Mouse (Mus musculus) urinary bladder, postnatal 4 days (tissue): ENCODE data around the gene Cyp4a12b.
"Not testable (repeated sequence)": the region's sequence is repeated elsewhere in the genome, so short reads cannot be mapped to it uniquely, and the experiment has no call there.

Source experiments
- DNase-seq, 2 experiments: peaks; one replicate each; pipeline ENCODE4 v3.0.0; 2021 to 2022; ENCODE audit warnings: low spot score in 2 of 2

Gene Cyp4a12b

DNA sequence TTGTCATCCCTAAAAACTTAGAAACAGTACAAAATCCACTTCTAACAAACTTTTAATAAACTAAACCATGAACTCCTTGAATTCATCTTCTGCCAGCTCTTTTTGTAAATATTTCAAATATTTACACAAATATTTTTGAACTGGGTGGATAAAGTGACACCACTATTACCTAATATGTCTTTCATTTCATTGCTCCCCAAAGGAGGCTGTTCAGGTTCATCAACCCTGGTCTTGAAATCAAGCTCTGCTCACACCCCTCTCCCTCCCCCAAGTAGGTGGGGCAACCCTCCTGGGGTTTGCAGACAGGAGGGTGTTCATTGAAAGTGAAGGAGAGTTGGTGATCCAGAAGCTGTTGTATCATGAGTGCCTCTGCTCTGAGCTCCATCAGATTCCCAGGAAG, at the start of gene Cyp4a12b:
TSS of gene Cyp4a12b (plus strand) at position 301 of the 400 bp plus-strand sequence.
- not testable (repeated sequence) for DNase-seq

DNA sequence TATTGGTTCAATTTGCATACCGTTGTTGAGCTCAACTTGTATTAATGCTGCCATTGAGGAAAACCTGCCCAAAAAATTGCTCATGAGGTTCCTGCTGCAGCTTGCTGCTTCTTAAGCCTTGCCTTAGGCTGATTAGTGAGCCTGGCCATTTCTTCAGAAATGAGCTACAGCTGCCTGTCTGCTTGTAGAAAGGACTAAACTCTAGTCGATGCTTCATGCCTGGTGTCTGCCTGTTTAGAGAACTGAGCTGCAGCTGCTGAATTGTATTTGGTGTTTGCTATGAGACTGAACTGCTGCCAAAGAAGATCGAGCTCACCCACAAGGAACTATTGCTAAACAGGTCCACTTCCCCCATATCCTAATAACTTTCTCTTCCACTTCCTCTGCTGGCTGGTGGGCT, 45.8 kb upstream of the Cyp4a12b start:
- not testable (repeated sequence) for DNase-seq

DNA sequence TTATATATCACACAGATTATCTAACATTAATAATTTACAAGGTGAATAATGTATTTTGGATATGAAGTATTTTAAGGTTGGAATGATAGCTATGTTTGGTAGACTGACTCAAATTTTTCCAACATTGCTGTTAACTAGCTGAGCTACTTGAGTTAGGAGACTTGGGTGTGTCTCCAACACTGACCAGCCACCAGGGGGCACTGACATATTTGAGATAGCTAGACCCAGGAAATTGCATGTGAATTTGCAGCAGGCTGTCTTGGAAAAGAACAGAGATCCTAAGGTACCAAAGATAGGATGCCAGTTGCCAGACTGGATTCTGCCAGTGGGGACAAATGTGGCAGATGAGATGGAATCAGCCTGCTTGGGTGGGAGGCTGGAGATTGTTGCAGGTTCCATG, 43.4 kb upstream of the Cyp4a12b start:
- DNase-seq = not testable (repeated sequence)

DNA sequence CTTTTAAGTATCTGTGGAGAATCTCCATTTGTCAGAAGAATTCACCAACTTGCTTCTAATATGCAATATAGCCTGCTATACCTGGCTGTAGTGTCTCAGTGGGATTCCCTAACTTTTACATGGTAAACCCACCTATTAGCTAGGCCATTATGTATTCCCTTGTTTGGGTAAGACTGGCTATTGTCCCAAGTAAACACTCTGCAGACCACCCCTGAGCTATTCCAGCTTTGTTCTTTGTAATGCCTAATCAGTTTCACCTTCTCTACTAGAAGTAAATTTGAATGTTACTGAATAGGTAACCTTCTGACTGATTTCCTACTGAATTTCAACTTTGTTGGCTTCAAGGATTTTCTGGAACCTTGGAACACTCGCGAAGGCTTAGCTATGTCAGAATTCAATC, 15.2 kb upstream of the Cyp4a12b start:
- DNase-seq = not testable (repeated sequence)

- not testable (repeated sequence) for DNase-seq
These were observed 14.5 kb upstream of the Cyp4a12b start for GRCm38 (mm10) chr4:115396950-115397349.

DNA sequence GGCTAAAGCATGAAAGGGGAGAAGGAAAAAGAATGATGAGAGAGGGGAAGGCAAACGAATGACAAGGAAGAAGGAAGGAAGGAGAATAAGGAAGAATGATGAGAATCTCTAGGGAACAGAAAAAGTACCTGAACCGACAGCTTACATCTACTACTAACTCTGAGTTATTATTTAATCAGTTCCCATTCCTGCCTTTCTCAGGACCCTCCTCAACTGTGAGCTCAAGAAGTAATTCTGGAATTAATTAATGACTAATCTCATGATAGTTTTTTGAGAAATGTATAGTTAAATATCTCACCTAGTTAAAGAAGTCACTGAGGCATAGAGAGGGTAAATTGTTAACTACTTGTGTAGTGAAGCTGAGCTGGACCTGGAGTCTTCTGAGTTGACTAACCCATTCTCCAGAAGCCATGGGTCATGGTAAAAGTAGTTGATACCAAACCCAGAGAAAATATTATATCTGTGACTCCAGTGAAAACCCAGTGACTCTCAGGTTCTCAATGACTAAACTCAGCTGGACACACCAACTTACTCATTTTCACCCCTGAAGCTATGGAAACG, 39.2 kb downstream of the Cyp4a12b start:
- no peak for DNase-seq

DNA sequence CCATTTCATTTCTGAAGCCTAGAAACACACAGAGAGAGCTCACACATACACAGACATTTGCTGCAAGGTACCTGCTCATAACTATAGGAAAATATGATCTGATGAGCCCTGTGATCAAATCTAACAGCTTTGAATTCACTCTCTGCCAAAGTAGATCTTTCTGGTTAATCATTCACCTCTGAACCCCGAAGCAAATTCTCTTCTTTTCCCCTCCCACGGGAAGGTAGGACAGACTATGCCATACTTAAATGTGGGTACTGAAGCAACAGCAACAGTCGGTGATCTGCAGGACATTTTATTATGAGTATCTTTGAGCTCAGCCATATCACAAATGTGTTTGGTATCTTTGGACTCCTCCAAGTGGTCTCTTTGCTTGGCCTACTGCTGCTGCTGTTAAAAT, 40.9 kb downstream of the Cyp4a12b start, which contains the start of gene Cyp4a30b:
TSS of gene Cyp4a30b (plus strand) at position 301 of the 400 bp plus-strand sequence.
- no peak for DNase-seq

GRCm38 (mm10) chr4:115473585-115473984, 62.2 kb downstream of the Cyp4a12b start:
- DNase-seq = not testable (repeated sequence)

DNA sequence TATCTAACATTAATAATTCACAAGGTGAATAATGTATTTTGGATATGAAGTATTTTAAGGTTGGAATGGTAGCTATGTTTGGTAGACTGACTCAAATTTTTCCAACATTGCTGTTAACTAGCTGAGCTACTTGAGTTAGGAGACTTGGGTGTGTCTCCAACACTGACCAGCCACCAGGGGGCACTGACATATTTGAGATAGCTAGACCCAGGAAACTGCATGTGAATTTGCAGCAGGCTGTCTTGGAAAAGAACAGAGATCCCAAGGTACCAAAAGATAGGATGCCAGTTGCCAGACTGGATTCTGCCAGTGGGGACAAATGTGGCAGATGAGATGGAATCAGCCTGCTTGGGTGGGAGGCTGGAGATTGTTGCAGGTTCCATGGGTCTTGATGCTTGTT, 64.6 kb downstream of the Cyp4a12b start:
- not testable (repeated sequence) for DNase-seq

- DNase-seq = no peak
These were observed 69.7 kb downstream of the Cyp4a12b start for GRCm38 (mm10) chr4:115481006-115481652.
